Mouse (Mus musculus): ENCODE measurements at regions not wholly inside any gene's neighbourhood (a gene's known extent, or its start where the extent isn't known, plus 50 kb on each side); places are given as distances from the start of the nearest gene placed in this dataset.

GRCm38 (mm10) chr11:25330696-25331095 lies 879.9 kb downstream of the 5730522E02Rik start:
- WGBS: 77% methylated on average over 4 of the region's 4 CpGs
- Histone ChIP-seq H3K9me3 (no peaks in the 10 kb centered on the region), H3K4me3 (no peak overlapping the region), H3K27me3 (no peaks in the 10 kb centered on the region), H3K4me2 (replicated peaks) (no peak overlapping the region), H3K27ac (no peak overlapping the region), H3K36me3 (no peaks in the 10 kb centered on the region), H3K9ac (no peak overlapping the region), H3K4me1 (no peaks in the 10 kb centered on the region)
- ATAC-seq (ENCODE audit: insufficient number of reproducible peaks, insufficient read depth, low FRiP score, low TSS enrichment): no peak

GRCm38 (mm10) chr11:25322426-25322825 lies 888.1 kb downstream of the 5730522E02Rik start:
- no peak overlapping the region for H3K9ac ChIP-seq
- no peaks in the 10 kb centered on the region for H3K36me3 ChIP-seq
- no peaks in the 10 kb centered on the region for H3K9me3 ChIP-seq
- ATAC-seq (ENCODE audit: insufficient number of reproducible peaks, insufficient read depth, low FRiP score, low TSS enrichment): no peak
- no peaks in the 10 kb centered on the region for H3K27me3 ChIP-seq
- no peak overlapping the region for H3K4me3 ChIP-seq
- no peak overlapping the region for H3K4me2 ChIP-seq (replicated peaks)
- no peak overlapping the region for H3K27ac ChIP-seq
- H3K4me1 ChIP-seq: no peaks in the 10 kb centered on the region

GRCm38 (mm10) chr11:25321494-25321893 lies 889.1 kb downstream of the 5730522E02Rik start:
- 88% methylated on average over 4 of the region's 4 CpGs for WGBS

GRCm38 (mm10) chr11:25314645-25315044 lies 895.9 kb downstream of the 5730522E02Rik start:
- WGBS: 61% methylated on average over 10 of the region's 10 CpGs
- Histone ChIP-seq H3K4me3 (no peak overlapping the region), H3K36me3 (no peaks in the 10 kb centered on the region)

More at GRCm38 (mm10) chr11:25321494-25321893, 889.1 kb downstream of the 5730522E02Rik start:
- Histone ChIP-seq H3K27ac (no peak overlapping the region), H3K36me3 (no peaks in the 10 kb centered on the region), H3K9me3 (no peaks in the 10 kb centered on the region), H3K4me1 (no peaks in the 10 kb centered on the region), H3K4me3 (no peak overlapping the region), H3K4me2 (replicated peaks) (no peak overlapping the region), H3K27me3 (no peaks in the 10 kb centered on the region), H3K9ac (no peak overlapping the region)
- no peak for ATAC-seq (ENCODE audit: insufficient number of reproducible peaks, insufficient read depth, low FRiP score, low TSS enrichment)

GRCm38 (mm10) chr11:25313879-25314278 lies 896.7 kb downstream of the 5730522E02Rik start:
- H3K9ac ChIP-seq: no peak overlapping the region
- H3K4me1 ChIP-seq: peaks cover 9% of the 10 kb centered on the region; the same call in 1 of the 2 replicates
- no peaks in the 10 kb centered on the region for H3K27me3 ChIP-seq
- H3K36me3 ChIP-seq: no peaks in the 10 kb centered on the region
- H3K4me2 ChIP-seq (replicated peaks): no peak overlapping the region
- no peak overlapping the region for H3K27ac ChIP-seq
- H3K4me3 ChIP-seq: no peak overlapping the region
- H3K9me3 ChIP-seq: no peaks in the 10 kb centered on the region
- ATAC-seq (ENCODE audit: insufficient number of reproducible peaks, insufficient read depth, low FRiP score, low TSS enrichment): no peak
- 35% methylated on average over 8 of the region's 8 CpGs for WGBS

More at GRCm38 (mm10) chr11:25314645-25315044, 895.9 kb downstream of the 5730522E02Rik start:
- H3K9me3 ChIP-seq: no peaks in the 10 kb centered on the region
- peaks cover 9% of the 10 kb centered on the region; the same call in 1 of the 2 replicates for H3K4me1 ChIP-seq
- ATAC-seq (ENCODE audit: insufficient number of reproducible peaks, insufficient read depth, low FRiP score, low TSS enrichment): no peak
- no peak overlapping the region for H3K27ac ChIP-seq
- H3K27me3 ChIP-seq: no peaks in the 10 kb centered on the region
- no peak overlapping the region for H3K4me2 ChIP-seq (replicated peaks)
- H3K9ac ChIP-seq: no peak overlapping the region

- Histone ChIP-seq H3K27ac (no peak overlapping the region), H3K9me3 (no peaks in the 10 kb centered on the region), H3K4me1 (peaks cover 9% of the 10 kb centered on the region; the same call in 1 of the 2 replicates), H3K27me3 (no peaks in the 10 kb centered on the region), H3K4me2 (replicated peaks) (no peak overlapping the region), H3K9ac (no peak overlapping the region), H3K4me3 (no peak overlapping the region), H3K36me3 (no peaks in the 10 kb centered on the region)
- ATAC-seq (ENCODE audit: insufficient number of reproducible peaks, insufficient read depth, low FRiP score, low TSS enrichment): no peak
- WGBS: 53% methylated on average over 4 of the region's 4 CpGs
These were observed 897.3 kb downstream of the 5730522E02Rik start for GRCm38 (mm10) chr11:25313308-25313707.

- H3K4me3 ChIP-seq: no peak overlapping the region
- ATAC-seq (ENCODE audit: insufficient number of reproducible peaks, insufficient read depth, low FRiP score, low TSS enrichment): no peak
- H3K36me3 ChIP-seq: no peaks in the 10 kb centered on the region
- no peak overlapping the region for H3K9ac ChIP-seq
- no peak overlapping the region for H3K4me2 ChIP-seq (replicated peaks)
- H3K9me3 ChIP-seq: no peaks in the 10 kb centered on the region
- WGBS: 64% methylated on average over 3 of the region's 3 CpGs
- H3K27me3 ChIP-seq: no peaks in the 10 kb centered on the region
- H3K4me1 ChIP-seq: peaks cover 9% of the 10 kb centered on the region; the same call in 1 of the 2 replicates
- no peak overlapping the region for H3K27ac ChIP-seq
These were observed 899.8 kb downstream of the 5730522E02Rik start for GRCm38 (mm10) chr11:25310754-25311153.

GRCm38 (mm10) chr11:25301130-25301529 lies 909.4 kb downstream of the 5730522E02Rik start:
- H3K9me3 ChIP-seq: no peaks in the 10 kb centered on the region
- H3K27ac ChIP-seq: no peak overlapping the region
- no peak overlapping the region for H3K4me2 ChIP-seq (replicated peaks)
- WGBS: 22% methylated on average over 9 of the region's 9 CpGs
- 0 out of 2 replicates have a peak, but pooled peaks cover 3% of the 10 kb centered on the region for H3K4me1 ChIP-seq
- no peak overlapping the region for H3K4me3 ChIP-seq
- no peak for ATAC-seq (ENCODE audit: insufficient number of reproducible peaks, insufficient read depth, low FRiP score, low TSS enrichment)
- H3K9ac ChIP-seq: no peak overlapping the region
- H3K36me3 ChIP-seq: no peaks in the 10 kb centered on the region
- no peaks in the 10 kb centered on the region for H3K27me3 ChIP-seq

- 53% methylated on average over 13 of the region's 13 CpGs for WGBS
- Histone ChIP-seq H3K4me3 (no peak overlapping the region), H3K36me3 (no peaks in the 10 kb centered on the region), H3K4me1 (peaks cover 6% of the 10 kb centered on the region; the same call in 1 of the 2 replicates), H3K27ac (no peak overlapping the region), H3K9me3 (no peaks in the 10 kb centered on the region), H3K27me3 (no peaks in the 10 kb centered on the region), H3K4me2 (replicated peaks) (peak overlapping the region; percentile 23), H3K9ac (no peak overlapping the region)
- ATAC-seq (ENCODE audit: insufficient number of reproducible peaks, insufficient read depth, low FRiP score, low TSS enrichment): no peak
These were observed 922.2 kb downstream of the 5730522E02Rik start for GRCm38 (mm10) chr11:25288346-25288745.

- no peaks in the 10 kb centered on the region for H3K9me3 ChIP-seq
- no peak for ATAC-seq (ENCODE audit: insufficient number of reproducible peaks, insufficient read depth, low FRiP score, low TSS enrichment)
- H3K4me2 ChIP-seq (replicated peaks): no peak overlapping the region
These were observed 922.9 kb downstream of the 5730522E02Rik start for GRCm38 (mm10) chr11:25287458-25288247.

GRCm38 (mm10) chr11:25269936-25270540 lies 940.5 kb downstream of the 5730522E02Rik start:
- H3K9me3 ChIP-seq: no peaks in the 10 kb centered on the region
- 15% methylated on average over 7 of the region's 7 CpGs for WGBS
- no peak overlapping the region for H3K4me2 ChIP-seq (replicated peaks)
- H3K27me3 ChIP-seq: no peaks in the 10 kb centered on the region
- H3K9ac ChIP-seq: no peak overlapping the region
- no peak for ATAC-seq (ENCODE audit: insufficient number of reproducible peaks, insufficient read depth, low FRiP score, low TSS enrichment)
- H3K4me3 ChIP-seq: no peak overlapping the region
- no peak overlapping the region for H3K27ac ChIP-seq
- no peaks in the 10 kb centered on the region for H3K4me1 ChIP-seq
- no peaks in the 10 kb centered on the region for H3K36me3 ChIP-seq

More at GRCm38 (mm10) chr11:25287458-25288247, 922.9 kb downstream of the 5730522E02Rik start:
- Histone ChIP-seq H3K27me3 (no peaks in the 10 kb centered on the region), H3K36me3 (no peaks in the 10 kb centered on the region), H3K4me3 (no peak overlapping the region), H3K9ac (no peak overlapping the region), H3K4me1 (peaks cover 6% of the 10 kb centered on the region; the same call in 1 of the 2 replicates), H3K27ac (no peak overlapping the region)
- WGBS: 81% methylated on average over 13 of the region's 13 CpGs

- Histone ChIP-seq H3K27ac (no peak overlapping the region), H3K9me3 (no peaks in the 10 kb centered on the region), H3K9ac (no peak overlapping the region), H3K36me3 (no peaks in the 10 kb centered on the region), H3K27me3 (no peaks in the 10 kb centered on the region), H3K4me3 (no peak overlapping the region), H3K4me1 (no peaks in the 10 kb centered on the region), H3K4me2 (replicated peaks) (no peak overlapping the region)
- ATAC-seq (ENCODE audit: insufficient number of reproducible peaks, insufficient read depth, low FRiP score, low TSS enrichment): no peak
- 28% methylated on average over 4 of the region's 4 CpGs for WGBS
These were observed 947.7 kb downstream of the 5730522E02Rik start for GRCm38 (mm10) chr11:25262906-25263305.

Measured in embryonic facial prominence, embryonic 12.5 days (tissue).